Mouse (Mus musculus): Measurements from ENCODE around the gene Sulf2. TPM values are rescaled to one million over a fixed set of nuclear protein-coding genes. Genes with fewer than 3 reads are reported as not detected.

Sulf2 gene
- polyA plus RNA-seq, 1 experiment: 22.4 TPM

DNA sequence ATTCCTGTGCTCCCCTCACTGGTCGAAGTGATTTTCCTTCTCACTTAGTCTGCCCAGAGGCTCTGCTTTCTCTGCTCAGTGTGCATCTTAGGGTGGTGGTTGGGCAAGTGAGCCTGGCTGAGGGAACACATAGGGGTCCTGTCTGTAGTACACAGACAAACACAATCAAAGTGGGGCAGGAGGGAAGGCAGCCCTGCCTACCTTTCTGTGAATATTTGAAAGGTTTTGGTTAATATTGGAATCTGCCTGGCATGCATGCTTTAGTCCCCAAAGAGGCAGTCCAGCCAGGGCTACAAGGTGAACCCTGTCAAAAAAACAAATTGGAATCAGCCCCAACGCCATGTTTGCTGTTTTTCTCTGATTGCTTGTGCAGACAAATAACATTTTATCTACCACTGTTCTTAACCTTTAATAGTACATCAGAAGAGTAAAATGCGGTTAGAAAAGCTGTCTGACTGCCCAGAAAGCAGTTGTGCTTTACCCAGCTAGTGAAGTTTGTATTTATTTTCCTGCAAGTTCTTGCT lies 120.4 kb downstream of the Sulf2 start:
- WGBS: 55% methylated on average over 3 of the region's 3 CpGs
- no peak for DNase-seq (ENCODE audit: low read depth, low spot score)

DNA sequence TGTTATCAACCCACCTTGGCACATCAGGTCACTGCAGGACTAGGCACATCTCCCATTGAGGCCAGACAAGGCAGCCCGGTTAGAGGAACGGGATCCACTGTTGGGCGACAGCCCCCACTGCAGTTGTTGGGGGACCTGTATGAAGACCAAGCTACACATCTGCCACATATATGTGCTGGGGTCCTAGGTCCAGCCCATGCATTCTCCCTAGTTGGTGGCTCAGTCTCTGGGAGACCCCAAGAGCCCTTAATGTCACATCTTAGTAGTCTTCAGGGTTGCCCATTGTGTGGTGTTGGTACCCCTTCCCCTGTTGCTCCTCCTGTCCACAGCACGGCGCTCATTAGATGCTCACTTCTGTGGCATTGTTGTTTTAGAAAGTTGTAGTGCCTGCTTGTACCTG lies 122.8 kb downstream of the Sulf2 start:
- WGBS: 87% methylated on average over 5 of the region's 5 CpGs
- DNase-seq (ENCODE audit: low read depth, low spot score): no peak

DNA sequence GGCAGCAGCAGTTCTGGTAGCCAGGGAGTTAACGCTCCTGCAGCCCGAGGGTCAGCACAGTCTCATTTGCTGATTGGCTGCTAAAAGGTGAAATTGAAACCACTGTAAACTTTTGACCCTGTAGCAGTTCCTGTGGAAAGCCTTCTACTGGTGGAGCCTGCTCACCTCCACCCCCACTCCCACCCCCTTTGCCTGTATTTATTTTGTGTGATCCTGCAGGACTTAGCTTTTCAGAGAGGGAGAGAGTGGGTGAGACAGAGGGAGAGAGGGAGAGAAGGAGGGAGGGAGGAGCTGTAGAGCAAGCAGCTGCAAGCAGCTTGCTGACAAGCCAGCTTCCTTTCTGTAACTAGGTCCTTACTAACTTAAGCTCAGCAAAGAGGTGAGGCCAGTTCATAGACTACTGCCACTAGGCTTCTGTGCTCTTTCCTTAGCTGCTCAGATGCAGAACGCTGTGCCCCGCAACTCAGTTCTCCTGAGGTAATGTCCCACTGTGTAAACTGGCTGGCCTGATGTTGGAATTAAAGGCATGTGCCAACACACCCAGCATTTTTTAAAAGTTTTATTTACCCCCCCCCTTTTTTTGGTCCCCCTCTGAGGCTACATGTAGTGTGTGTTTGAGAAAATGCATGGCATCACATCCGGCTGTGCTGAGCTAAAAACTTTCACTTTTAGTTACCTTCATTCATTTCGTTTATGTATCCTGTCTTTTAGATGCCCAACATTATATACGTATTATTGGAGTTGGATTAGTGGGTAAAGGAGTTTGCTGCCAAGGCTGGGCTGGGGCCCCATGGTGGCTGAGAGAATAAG lies 124.1 kb downstream of the Sulf2 start:
- no peak for DNase-seq (ENCODE audit: low read depth, low spot score)
- 9% methylated on average over 7 of the region's 7 CpGs for WGBS

DNA sequence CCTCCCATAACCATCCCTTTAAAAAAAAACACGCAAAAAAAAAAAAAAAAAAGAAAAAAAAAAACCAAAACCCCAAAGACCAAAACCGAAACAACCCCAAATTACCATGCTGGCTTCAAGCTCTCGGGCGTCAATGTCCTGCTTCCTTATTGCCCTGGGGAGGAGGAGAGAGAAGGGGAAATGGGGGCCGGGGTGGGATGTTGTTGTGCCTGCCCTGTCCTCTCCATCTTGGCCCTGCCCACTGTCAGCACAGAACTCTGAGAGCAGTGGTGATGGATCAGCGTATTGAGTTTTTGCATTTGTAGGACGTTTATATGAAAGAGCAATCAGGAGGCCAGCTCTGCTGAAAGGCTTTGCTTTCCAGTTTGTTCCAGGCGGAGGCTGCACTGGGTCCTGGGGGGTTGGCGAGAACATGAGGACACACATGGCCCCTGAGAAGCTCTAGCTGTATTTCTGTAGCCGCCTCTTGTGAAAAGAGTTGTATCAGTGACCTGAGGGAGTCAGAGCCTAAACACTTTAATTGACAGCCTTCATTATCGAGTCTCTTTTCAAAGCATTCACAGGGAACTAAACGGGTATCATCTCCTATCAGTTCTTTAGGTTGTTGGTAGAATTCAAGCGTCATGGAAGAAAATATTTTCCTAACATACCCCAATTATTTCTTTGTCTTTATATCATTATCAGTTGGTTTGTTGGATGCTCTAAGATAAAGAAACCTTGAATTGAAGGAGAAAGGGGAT lies 125.0 kb downstream of the Sulf2 start:
- under 1% methylated on average over 13 of the region's 13 CpGs for WGBS
- no peak for DNase-seq (ENCODE audit: low read depth, low spot score)

DNA sequence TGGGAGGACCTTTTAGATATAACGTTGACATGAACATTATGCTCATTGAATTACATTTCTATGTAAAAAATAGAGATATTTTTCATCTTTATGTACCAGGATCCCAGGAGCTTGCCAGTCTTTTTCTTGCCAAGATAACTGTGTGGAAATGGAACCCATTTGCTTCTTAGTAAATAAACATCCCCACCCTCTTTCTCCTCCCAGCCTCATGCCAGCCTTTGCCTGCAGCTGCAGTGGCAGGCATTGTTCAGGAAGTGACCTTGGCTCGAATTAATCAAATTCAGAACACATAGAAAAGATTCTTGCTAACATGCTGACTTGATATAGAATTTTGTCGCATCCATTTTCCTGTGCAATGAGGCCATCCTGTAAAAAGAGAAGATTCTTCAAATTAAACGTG lies 126.2 kb downstream of the Sulf2 start:
- no peak for DNase-seq (ENCODE audit: low read depth, low spot score)
- WGBS: 17% methylated on average over 4 of the region's 4 CpGs

DNA sequence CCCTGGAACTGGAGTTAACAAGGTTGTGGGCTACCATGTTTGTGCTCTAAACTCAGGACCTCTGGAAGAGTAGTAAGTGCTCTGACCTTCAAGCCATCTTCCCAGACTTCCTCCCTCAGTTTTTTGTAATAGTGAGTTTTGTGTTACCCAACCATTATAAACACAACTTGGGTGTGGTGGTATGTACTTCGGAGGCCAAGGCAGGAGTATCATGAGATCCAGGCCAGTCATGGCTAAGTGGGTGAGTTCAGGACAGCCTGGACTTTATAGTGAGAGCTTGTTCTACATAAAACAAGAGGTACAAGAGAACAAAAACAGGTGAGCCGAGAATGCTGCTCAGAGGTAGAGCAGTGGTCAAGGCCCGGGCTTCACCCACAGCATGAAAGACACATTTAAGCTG lies 127.6 kb downstream of the Sulf2 start:
- 54% methylated on average over 3 of the region's 3 CpGs for WGBS
- no peak for DNase-seq (ENCODE audit: low read depth, low spot score)

DNA sequence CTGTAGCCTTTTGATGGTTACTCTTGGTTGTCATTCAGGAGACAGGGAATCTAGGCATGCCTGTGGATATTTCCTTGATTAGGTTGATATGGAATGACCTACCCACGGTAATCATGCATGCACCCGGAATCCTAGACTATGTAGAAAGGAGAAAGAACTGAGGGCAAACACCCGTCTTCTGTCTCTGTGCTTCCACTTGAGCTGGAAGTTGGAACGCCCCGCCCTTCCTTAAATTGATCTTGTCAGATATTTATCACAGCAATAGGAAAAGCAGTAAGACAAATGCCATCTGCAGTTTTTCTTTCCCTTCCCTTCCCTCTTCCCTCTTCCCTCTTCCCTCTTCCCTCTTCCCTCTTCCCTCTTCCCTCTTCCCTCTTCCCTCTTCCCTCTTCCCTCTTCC lies 129.5 kb downstream of the Sulf2 start:
- DNase-seq (ENCODE audit: low read depth, low spot score): no peak
- WGBS: 55% methylated on average over 5 of the region's 5 CpGs

DNA sequence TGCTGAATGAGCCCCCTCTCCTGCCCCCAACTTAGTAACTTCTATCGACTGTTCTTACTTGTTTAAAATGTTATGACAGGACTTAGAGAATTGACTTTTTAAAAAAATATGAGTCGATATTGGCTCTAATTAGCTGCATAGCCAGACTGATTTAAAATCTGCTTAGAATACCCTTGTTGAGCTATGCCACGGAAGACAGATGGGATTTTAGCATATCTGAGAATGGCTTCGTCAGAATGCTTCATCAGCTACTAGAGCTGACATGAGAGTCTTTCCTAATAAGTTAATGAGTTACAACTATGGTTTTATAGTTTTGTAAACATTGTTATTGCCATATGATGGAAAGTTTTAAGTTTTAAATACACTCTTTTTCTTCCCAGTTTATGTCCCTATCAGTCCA lies 130.8 kb downstream of the Sulf2 start:
- 57% methylated on average over 4 of the region's 4 CpGs for WGBS
- no peak for DNase-seq (ENCODE audit: low read depth, low spot score)

DNA sequence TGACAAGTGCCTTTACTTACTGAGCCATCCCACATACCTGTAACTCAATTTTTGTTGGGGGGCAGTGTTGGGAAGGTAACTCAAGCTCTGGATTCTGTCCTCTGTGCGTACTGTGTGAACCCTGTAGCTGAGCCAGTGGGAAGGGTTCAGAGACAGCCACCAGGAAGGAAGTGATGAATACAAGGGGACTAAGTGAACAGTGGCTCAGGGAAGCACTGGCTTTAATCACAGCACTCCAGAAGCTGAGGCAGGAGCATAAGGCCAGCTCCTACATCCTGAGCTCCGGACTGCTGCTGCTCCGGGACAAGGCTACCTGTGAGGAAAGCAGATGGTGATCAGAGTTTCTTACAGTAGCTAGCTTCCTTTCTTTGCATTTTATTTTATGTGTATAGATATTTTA lies 131.4 kb downstream of the Sulf2 start:
- DNase-seq (ENCODE audit: low read depth, low spot score): no peak
- 79% methylated on average over 3 of the region's 3 CpGs for WGBS

Other genes starting within 250 kb of the Sulf2 start
- gene Ncoa3, start 163.0 kb downstream of the Sulf2 start, polyA plus RNA-seq (2012; rRNA removed): 19.6 and 27.8 TPM in 2 replicates